Mouse (Mus musculus): ENCODE data around the gene Zmynd8. TPM values are rescaled to one million over a fixed set of nuclear protein-coding genes. Genes with fewer than 3 reads are reported as not detected.
A peak's percentile ranks its signal among the peaks of the same experiment; 100 is the strongest.

Gene Zmynd8
- total RNA-seq, 1 experiment, result 49.7 TPM

DNA sequence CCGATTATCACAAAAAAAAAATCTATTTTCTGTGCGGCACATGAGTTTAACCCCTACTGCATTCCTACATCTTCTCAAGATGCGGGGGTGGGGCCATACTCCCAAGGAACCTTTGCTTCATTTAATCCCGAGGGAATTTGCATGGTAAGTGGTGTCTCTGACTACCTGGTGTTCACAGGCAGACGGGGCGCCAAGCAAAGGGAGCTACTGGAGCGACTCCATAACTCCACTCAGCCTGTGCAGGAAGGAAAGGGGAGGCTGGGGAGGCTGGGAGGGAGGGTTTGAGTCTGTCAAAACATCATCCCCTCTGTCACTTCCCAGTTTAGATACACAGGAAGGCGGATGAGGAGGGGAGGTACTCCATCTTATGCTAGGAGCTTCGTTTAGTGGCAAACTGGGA lies 66.5 kb downstream of the Zmynd8 start:
- DNase-seq (ENCODE audit: low read depth, low spot score), result no peak
- in situ Hi-C loops (cut with MboI; ENCODE audit: low sequenced_read_pairs in 2 of 2, unreplicated experiment in 2 of 2), result loop anchor here in 1 of 2 experiments (5.0 kb wide), 1 partner anchor 65 kb away; the partner anchor contains the start of gene Zmynd8
- Histone ChIP-seq H3K9ac (ENCODE audit: insufficient read depth, low read depth, low read length, poor library complexity, severe bottlenecking) (no peak overlapping the region; the same call in 1 of the 2 replicates), H3K4me3 (ENCODE audit: insufficient read depth in 1 of 2, low read depth in 1 of 2, low read length in 2 of 2, poor library complexity in 1 of 2, severe bottlenecking in 1 of 2) (no peak overlapping the region), H3K27ac (ENCODE audit: insufficient read depth, low read depth, low read length, poor library complexity, severe bottlenecking) (peak overlapping the region; percentile 71), H3K4me1 (ENCODE audit: control insufficient read depth in 2 of 2, insufficient read depth in 2 of 2, low read length in 2 of 2, poor library complexity in 1 of 2) (peaks cover 13 to 40% of the 10 kb centered on the region in 2 experiments; a peak in 3 of 4 replicates), H3K36me3 (ENCODE audit: control insufficient read depth, insufficient read depth, low read length, poor library complexity, severe bottlenecking) (peaks cover 66% of the 10 kb centered on the region), H3K9me3 (ENCODE audit: control insufficient read depth, insufficient read depth, low read depth, low read length) (no peaks in the 10 kb centered on the region)
- no peak for TF ChIP-seq MAFK (IDR thresholded peaks at IDR 0.05; ENCODE audit: insufficient read depth, low read depth, low read length)
- TF ChIP-seq ZNF384 (IDR thresholded peaks at IDR 0.05; ENCODE audit: low read depth, low read length), result no peak
- TF ChIP-seq HCFC1 (IDR thresholded peaks at IDR 0.05; ENCODE audit: borderline replicate concordance, insufficient read depth, low read length), result no peak
- TF ChIP-seq CHD2 (IDR thresholded peaks at IDR 0.05; ENCODE audit: low read depth, low read length), result no peak
- no peak for TF ChIP-seq ZC3H11A (IDR thresholded peaks at IDR 0.05; ENCODE audit: borderline replicate concordance, low read depth, low read length)

DNA sequence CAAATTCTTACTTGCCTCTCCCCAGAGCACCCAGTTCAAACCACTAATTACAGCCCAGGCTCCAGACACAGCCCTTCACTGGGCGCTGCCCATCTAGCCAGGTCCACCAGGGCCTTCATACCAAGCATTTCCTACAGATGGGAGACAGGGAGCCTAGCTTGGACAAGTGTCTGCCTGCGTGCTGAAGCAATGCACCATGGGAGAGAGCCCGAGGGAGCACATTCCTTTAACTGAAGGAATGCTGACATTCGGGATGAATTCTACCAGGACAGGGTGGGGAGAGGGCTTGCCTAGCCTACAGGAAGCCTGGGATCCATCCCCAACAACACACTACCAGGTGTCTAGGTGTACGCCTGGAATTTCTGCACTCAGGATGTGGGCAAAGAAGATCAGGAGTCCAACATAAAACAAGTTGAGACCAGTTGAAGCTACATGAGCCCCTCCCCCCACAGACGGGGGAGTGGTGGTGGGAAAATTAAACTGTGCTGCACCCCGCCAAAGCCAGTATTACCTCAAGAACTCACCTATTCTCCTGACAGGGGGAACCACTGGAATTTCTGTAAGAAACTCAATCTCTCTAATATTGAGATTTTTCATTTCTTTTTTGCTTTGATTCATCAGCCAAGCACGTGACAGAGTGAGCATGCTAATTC lies 67.1 kb downstream of the Zmynd8 start:
- no peak overlapping the region for H3K4me3 ChIP-seq (ENCODE audit: insufficient read depth in 1 of 2, low read depth in 1 of 2, low read length in 2 of 2, poor library complexity in 1 of 2, severe bottlenecking in 1 of 2)
- H3K27ac ChIP-seq (ENCODE audit: insufficient read depth, low read depth, low read length, poor library complexity, severe bottlenecking), result peak overlapping the region; percentile 80; the same call in 1 of the 2 replicates
- in situ Hi-C loops (cut with MboI; ENCODE audit: low sequenced_read_pairs in 2 of 2, unreplicated experiment in 2 of 2), result loop anchor here in 1 of 2 experiments (5.0 kb wide), 1 partner anchor 66 kb away; the partner anchor contains the start of gene Zmynd8
- no peak for TF ChIP-seq ZNF384 (IDR thresholded peaks at IDR 0.05; ENCODE audit: low read depth, low read length)
- TF ChIP-seq HCFC1 (IDR thresholded peaks at IDR 0.05; ENCODE audit: borderline replicate concordance, insufficient read depth, low read length), result 0 out of 2 replicates have a peak, but pooled peaks have one; percentile 53
- no peak for TF ChIP-seq ZC3H11A (IDR thresholded peaks at IDR 0.05; ENCODE audit: borderline replicate concordance, low read depth, low read length)
- peak; percentile 82 for DNase-seq (ENCODE audit: low read depth, low spot score)
- peak overlapping the region; percentile 12; the same call in 1 of the 2 replicates for H3K9ac ChIP-seq (ENCODE audit: insufficient read depth, low read depth, low read length, poor library complexity, severe bottlenecking)
- H3K36me3 ChIP-seq (ENCODE audit: control insufficient read depth, insufficient read depth, low read length, poor library complexity, severe bottlenecking), result peaks cover 65% of the 10 kb centered on the region
- H3K4me1 ChIP-seq (ENCODE audit: control insufficient read depth in 2 of 2, insufficient read depth in 2 of 2, low read length in 2 of 2, poor library complexity in 1 of 2), result peaks cover 13 to 40% of the 10 kb centered on the region in 2 experiments; a peak in 3 of 4 replicates
- no peaks in the 10 kb centered on the region for H3K9me3 ChIP-seq (ENCODE audit: control insufficient read depth, insufficient read depth, low read depth, low read length)

DNA sequence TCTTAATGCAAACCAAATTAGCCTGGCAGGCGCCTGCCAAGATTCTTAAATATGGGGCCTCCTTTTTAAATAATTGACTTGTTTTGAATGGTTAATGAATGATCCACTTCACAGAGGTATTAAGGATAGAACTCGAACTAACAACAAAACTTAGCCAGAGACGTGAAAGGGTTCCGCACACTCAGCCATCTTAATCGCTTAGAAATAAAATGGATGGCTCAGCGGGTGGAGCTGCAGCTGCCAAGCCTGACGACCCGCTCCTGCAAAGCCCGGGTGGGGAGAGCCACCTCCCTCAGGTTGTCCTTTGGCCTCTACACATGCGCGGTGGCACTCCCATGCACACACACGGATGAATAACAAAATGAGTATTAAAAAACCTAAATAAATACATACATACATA lies 70.0 kb downstream of the Zmynd8 start:
- TF ChIP-seq MAFK (IDR thresholded peaks at IDR 0.05; ENCODE audit: insufficient read depth, low read depth, low read length), result no peak
- no peak for TF ChIP-seq ZNF384 (IDR thresholded peaks at IDR 0.05; ENCODE audit: low read depth, low read length)
- no peak for TF ChIP-seq CHD2 (IDR thresholded peaks at IDR 0.05; ENCODE audit: low read depth, low read length)
- no peak for TF ChIP-seq ZC3H11A (IDR thresholded peaks at IDR 0.05; ENCODE audit: borderline replicate concordance, low read depth, low read length)
- TF ChIP-seq HCFC1 (IDR thresholded peaks at IDR 0.05; ENCODE audit: borderline replicate concordance, insufficient read depth, low read length), result no peak
- in situ Hi-C loops (cut with MboI; ENCODE audit: low sequenced_read_pairs in 2 of 2, unreplicated experiment in 2 of 2), result loop anchor here in 1 of 2 experiments (10.0 kb wide), 1 partner anchor 76 kb away; no protein-coding TSS in a partner anchor
- peaks cover 62% of the 10 kb centered on the region for H3K36me3 ChIP-seq (ENCODE audit: control insufficient read depth, insufficient read depth, low read length, poor library complexity, severe bottlenecking)

DNA sequence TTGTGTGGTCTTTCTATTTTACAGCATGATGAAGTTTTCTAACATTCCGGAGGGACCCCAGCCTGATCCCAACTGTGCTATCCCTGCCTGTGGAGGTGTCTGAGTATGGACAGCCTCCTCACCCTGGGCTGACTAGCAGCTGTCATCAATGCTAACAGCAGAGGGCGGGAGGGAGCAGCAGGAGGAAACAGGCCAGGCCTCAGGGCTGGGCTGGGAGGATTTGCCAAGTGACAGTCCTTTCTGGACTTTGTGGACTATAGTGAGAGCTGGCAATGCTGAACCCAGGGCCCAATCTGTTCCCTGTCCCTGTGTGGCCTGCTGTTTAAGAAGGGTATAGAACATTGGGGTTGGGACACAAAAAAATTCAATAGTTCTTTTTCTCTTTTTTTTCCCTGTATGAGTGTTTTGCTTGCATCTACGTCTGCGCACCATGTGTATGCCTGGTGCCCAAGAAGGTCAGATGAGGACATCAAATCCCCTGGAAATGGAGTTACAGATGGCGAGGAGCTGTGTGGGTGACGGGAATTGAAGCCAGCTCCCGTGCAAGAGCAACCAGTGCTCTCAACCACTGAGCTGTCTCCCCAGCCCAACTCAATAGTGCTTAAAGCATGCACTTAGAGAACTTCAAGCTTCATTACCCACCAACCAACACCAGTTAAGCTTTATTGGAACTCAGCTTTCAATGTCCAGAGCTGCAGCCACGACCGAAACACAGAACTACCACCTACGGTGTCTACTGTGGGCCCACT lies 72.7 kb downstream of the Zmynd8 start:
- H3K27ac ChIP-seq (ENCODE audit: insufficient read depth, low read depth, low read length, poor library complexity, severe bottlenecking), result no peak overlapping the region
- no peak for DNase-seq (ENCODE audit: low read depth, low spot score)
- no peaks in the 10 kb centered on the region for H3K9me3 ChIP-seq (ENCODE audit: control insufficient read depth, insufficient read depth, low read depth, low read length)
- peaks cover 61% of the 10 kb centered on the region for H3K36me3 ChIP-seq (ENCODE audit: control insufficient read depth, insufficient read depth, low read length, poor library complexity, severe bottlenecking)
- peaks cover 8 to 31% of the 10 kb centered on the region in 2 experiments; a peak in 2 of 4 replicates for H3K4me1 ChIP-seq (ENCODE audit: control insufficient read depth in 2 of 2, insufficient read depth in 2 of 2, low read length in 2 of 2, poor library complexity in 1 of 2)
- no peak overlapping the region for H3K9ac ChIP-seq (ENCODE audit: insufficient read depth, low read depth, low read length, poor library complexity, severe bottlenecking)
- no peak overlapping the region for H3K4me3 ChIP-seq (ENCODE audit: insufficient read depth in 1 of 2, low read depth in 1 of 2, low read length in 2 of 2, poor library complexity in 1 of 2, severe bottlenecking in 1 of 2)
- TF ChIP-seq HCFC1 (IDR thresholded peaks at IDR 0.05; ENCODE audit: borderline replicate concordance, insufficient read depth, low read length), result no peak
- TF ChIP-seq ZC3H11A (IDR thresholded peaks at IDR 0.05; ENCODE audit: borderline replicate concordance, low read depth, low read length), result no peak
- peak; percentile 37; the same call in 1 of the 2 replicates for TF ChIP-seq CHD2 (IDR thresholded peaks at IDR 0.05; ENCODE audit: low read depth, low read length)
- no peak for TF ChIP-seq ZNF384 (IDR thresholded peaks at IDR 0.05; ENCODE audit: low read depth, low read length)
- no peak for TF ChIP-seq MAFK (IDR thresholded peaks at IDR 0.05; ENCODE audit: insufficient read depth, low read depth, low read length)
- in situ Hi-C loops (cut with MboI; ENCODE audit: low sequenced_read_pairs in 2 of 2, unreplicated experiment in 2 of 2), result loop anchor here in 1 of 2 experiments (10.0 kb wide), 1 partner anchor 79 kb away; no protein-coding TSS in a partner anchor

More for the DNA sequence above, 70.0 kb downstream of the Zmynd8 start:
- Histone ChIP-seq H3K9me3 (ENCODE audit: control insufficient read depth, insufficient read depth, low read depth, low read length) (no peaks in the 10 kb centered on the region), H3K4me3 (ENCODE audit: insufficient read depth in 1 of 2, low read depth in 1 of 2, low read length in 2 of 2, poor library complexity in 1 of 2, severe bottlenecking in 1 of 2) (no peak overlapping the region), H3K4me1 (ENCODE audit: control insufficient read depth in 2 of 2, insufficient read depth in 2 of 2, low read length in 2 of 2, poor library complexity in 1 of 2) (peaks cover 13 to 42% of the 10 kb centered on the region in 2 experiments; a peak in 3 of 4 replicates), H3K27ac (ENCODE audit: insufficient read depth, low read depth, low read length, poor library complexity, severe bottlenecking) (no peak overlapping the region), H3K9ac (ENCODE audit: insufficient read depth, low read depth, low read length, poor library complexity, severe bottlenecking) (no peak overlapping the region)
- no peak for DNase-seq (ENCODE audit: low read depth, low spot score)

Data from ES-E14 (cell line).